Mouse (Mus musculus): Measurements from ENCODE around the gene Shld1. TPM values are rescaled to one million over a fixed set of nuclear protein-coding genes. Genes with fewer than 3 reads are reported as not detected.

The Shld1 gene
- total RNA-seq, 1 experiment from 2014 or later: 13.8 TPM

Other genes starting within 250 kb of the Shld1 start
- gene Gpcpd1, start 99.2 kb upstream of the Shld1 start, total RNA-seq (2021): 40.1 and 57.3 TPM in 2 replicates
- gene Chgb, start 94.3 kb downstream of the Shld1 start, total RNA-seq (2021): 1,899 and 1,907 TPM in 2 replicates
- gene Trmt6, start 129.1 kb downstream of the Shld1 start, total RNA-seq (2021): 21.9 and 25.3 TPM in 2 replicates
- 5.8 and 6.6 TPM in 2 replicates for gene Mcm8, start 129.2 kb downstream of the Shld1 start, total RNA-seq (2021)
- 81.5 and 97.2 TPM in 2 replicates for gene Crls1, start 159.7 kb downstream of the Shld1 start, total RNA-seq (2021)
- gene Lrrn4, start 194.0 kb downstream of the Shld1 start, total RNA-seq (2021): 1.6 and 2.2 TPM in 2 replicates